Mouse (Mus musculus): ENCODE data around the gene Piezo1.
A peak's percentile ranks its signal among the peaks of the same experiment; 100 is the strongest.

Gene Piezo1

GRCm38 (mm10) chr8:122497016-122497734 is 54.0 kb downstream of the Piezo1 start:
- no peak for DNase-seq (ENCODE audit: low spot score)

GRCm38 (mm10) chr8:122488387-122488786 is 62.7 kb downstream of the Piezo1 start:
- no peak for DNase-seq (ENCODE audit: low spot score)

- DNase-seq (ENCODE audit: low spot score) = no peak
These were observed 66.3 kb downstream of the Piezo1 start for GRCm38 (mm10) chr8:122484831-122485230.

- DNase-seq (ENCODE audit: low spot score) = no peak
These were observed 67.3 kb downstream of the Piezo1 start for GRCm38 (mm10) chr8:122483877-122484276.

GRCm38 (mm10) chr8:122482448-122482847 is 68.7 kb downstream of the Piezo1 start:
- no peak for DNase-seq (ENCODE audit: low spot score)

- peak; percentile 93 for DNase-seq (ENCODE audit: low spot score)
These were observed 75.4 kb downstream of the Piezo1 start, which contains the start of the genes Rnf166 and Ctu2 for GRCm38 (mm10) chr8:122475580-122476320. Rnf166 (minus strand) TSS chr8:122476064. Ctu2 (plus strand) TSS chr8:122476143.

GRCm38 (mm10) chr8:122474951-122475560 is 76.1 kb downstream of the Piezo1 start:
- peak; percentile 18 for DNase-seq (ENCODE audit: low spot score)

GRCm38 (mm10) chr8:122473911-122474421 is 77.2 kb downstream of the Piezo1 start:
- DNase-seq (ENCODE audit: low spot score) = peak; percentile 58

- peak; percentile 17 for DNase-seq (ENCODE audit: low spot score)
These were observed 80.4 kb downstream of the Piezo1 start for GRCm38 (mm10) chr8:122470691-122471090.

- DNase-seq (ENCODE audit: low spot score) = peak; percentile 44
These were observed 81.2 kb downstream of the Piezo1 start for GRCm38 (mm10) chr8:122469965-122470364.

- no peak for DNase-seq (ENCODE audit: low spot score)
These were observed 81.7 kb downstream of the Piezo1 start for GRCm38 (mm10) chr8:122469407-122469806.

GRCm38 (mm10) chr8:122467816-122468215 is 83.3 kb downstream of the Piezo1 start:
- DNase-seq (ENCODE audit: low spot score) = no peak

- DNase-seq (ENCODE audit: low spot score) = no peak
These were observed 86.1 kb downstream of the Piezo1 start for GRCm38 (mm10) chr8:122464985-122465384.

GRCm38 (mm10) chr8:122463651-122464640 is 87.2 kb downstream of the Piezo1 start:
- DNase-seq (ENCODE audit: low spot score) = peak; percentile 77

GRCm38 (mm10) chr8:122462510-122462909 is 88.6 kb downstream of the Piezo1 start:
- DNase-seq (ENCODE audit: low spot score) = no peak

GRCm38 (mm10) chr8:122461473-122462148 is 89.5 kb downstream of the Piezo1 start:
- DNase-seq (ENCODE audit: low spot score) = no peak

- DNase-seq (ENCODE audit: low spot score) = peak; percentile 59
These were observed 90.3 kb downstream of the Piezo1 start, which contains the start of gene Snai3 for GRCm38 (mm10) chr8:122460524-122461472. Snai3 (minus strand) TSS chr8:122460733.

GRCm38 (mm10) chr8:122459990-122460389 is 91.1 kb downstream of the Piezo1 start:
- DNase-seq (ENCODE audit: low spot score) = peak; percentile 55

- DNase-seq (ENCODE audit: low spot score) = peak; percentile 64
These were observed 91.8 kb downstream of the Piezo1 start for GRCm38 (mm10) chr8:122459218-122459900.

Measured in T-cell, adult 2 months (primary cell).